Mouse (Mus musculus) cerebellum, adult 2 months (tissue): Measurements from ENCODE around the gene Clcn7.

Experiments
- CTCF ChIP-seq: fragments of 200-500 bp; IDR thresholded peaks from 2 replicates; pipeline ENCODE4 v1.5.1; 2011; ENCODE audit warnings: low read depth, mild to moderate bottlenecking, control low read depth, low read length, moderate library complexity, borderline replicate concordance; ENCODE audit not compliant: insufficient read depth
- POLR2A ChIP-seq: fragments of 200-500 bp; IDR thresholded peaks from 2 replicates; pipeline ENCODE4 v1.6.1; 2011; ENCODE audit warnings: low read length, control low read depth, borderline replicate concordance; ENCODE audit not compliant: insufficient read depth

- TF ChIP-seq CTCF (no peak), POLR2A (no peak)
Observed at GRCm38 (mm10) chr17:25165970-25166671, 32.9 kb downstream of the Clcn7 start.
